Mouse (Mus musculus): ENCODE results near the gene A1bg.
A peak's percentile ranks its signal among the peaks of the same experiment; 100 is the strongest.

The A1bg gene

DNA sequence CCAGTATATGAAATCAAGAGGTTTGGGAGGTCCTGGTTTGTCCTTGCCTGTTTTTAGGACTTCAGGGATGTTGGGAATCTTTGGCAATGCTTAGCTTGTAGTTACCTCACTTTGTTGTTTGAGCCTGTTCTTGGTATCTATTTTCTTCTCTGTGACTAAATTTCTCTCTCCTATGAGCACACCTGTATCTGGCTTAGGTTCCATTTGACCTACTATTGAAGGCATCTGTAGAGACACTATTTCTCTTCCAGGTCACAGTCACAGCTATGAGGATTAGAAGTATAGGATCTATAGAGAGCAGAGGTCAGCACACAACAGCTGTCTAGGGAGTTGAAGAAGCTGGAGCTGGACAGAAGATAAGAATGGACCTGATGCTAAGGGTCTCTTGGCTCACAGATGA, at the start of gene A1bg:
A1bg (minus strand) TSS at position 101 of the 400 bp plus-strand sequence.
- DNase-seq (ENCODE audit: low spot score in 2 of 2): no peak

GRCm38 (mm10) chr15:60968549-60968861, 45.7 kb upstream of the A1bg start:
- DNase-seq (ENCODE audit: low spot score in 2 of 2): no peak

DNA sequence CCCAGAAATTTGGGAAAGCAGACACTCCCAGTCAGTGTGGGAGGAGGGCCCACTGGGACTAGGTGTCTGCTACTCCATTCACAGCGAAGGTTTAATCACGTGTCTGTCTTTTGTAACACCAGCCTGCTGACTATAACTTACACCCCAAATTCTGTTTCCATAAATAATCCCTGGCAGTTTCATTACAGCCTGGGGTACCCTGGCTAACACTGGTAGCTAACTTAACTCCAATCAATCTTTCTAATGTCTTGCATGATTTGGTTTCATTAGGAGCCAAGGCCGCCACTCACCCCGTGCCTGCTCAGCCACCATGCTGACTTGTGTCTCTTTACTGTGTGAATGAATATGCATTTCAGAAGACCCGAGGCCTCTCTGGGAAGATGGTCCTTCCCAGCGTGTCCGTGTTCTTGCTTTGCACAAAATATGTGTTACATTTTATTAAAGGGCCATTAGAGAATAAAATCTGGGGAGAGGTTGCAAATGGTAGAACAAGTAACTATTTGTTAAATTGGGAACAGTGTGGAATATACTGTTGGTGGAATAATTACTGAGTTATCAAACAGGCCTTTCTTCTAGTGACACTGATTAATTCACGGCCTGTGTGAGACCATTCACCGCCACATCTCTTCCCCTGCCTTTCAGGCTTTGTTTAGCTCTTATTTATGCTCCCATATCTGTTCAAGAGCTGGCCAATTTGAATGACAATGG, 45.2 kb upstream of the A1bg start:
- no peak for DNase-seq (ENCODE audit: low spot score in 2 of 2)

DNA sequence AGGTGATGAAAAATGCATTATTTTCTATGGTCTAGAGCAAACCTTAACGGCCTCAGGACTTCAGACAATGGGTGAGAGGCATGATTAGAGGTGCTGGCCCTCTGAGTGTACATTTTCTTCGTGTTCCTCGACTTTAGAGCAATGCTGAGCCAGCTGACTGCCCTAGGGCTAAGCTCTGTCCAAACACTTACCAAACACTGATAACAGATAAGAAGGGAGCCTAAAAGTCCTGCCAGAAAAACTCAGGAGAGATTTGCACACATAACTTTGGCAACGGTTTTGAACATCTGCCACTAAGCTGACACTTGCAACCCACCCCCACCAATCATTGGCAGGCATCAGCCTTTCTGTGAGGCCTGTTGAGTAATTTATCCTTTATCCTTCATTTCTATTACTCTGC, 2.9 kb upstream of the A1bg start:
- no peak for DNase-seq (ENCODE audit: low spot score in 2 of 2)

GRCm38 (mm10) chr15:60903763-60904697, 18.8 kb downstream of the A1bg start:
- DNase-seq (ENCODE audit: low spot score in 2 of 2): no peak

GRCm38 (mm10) chr15:60898187-60898965, 24.4 kb downstream of the A1bg start:
- no peak for DNase-seq (ENCODE audit: low spot score in 2 of 2)

- DNase-seq (ENCODE audit: low spot score in 2 of 2): no peak
Measured at GRCm38 (mm10) chr15:60896040-60896439, 26.8 kb downstream of the A1bg start.

DNA sequence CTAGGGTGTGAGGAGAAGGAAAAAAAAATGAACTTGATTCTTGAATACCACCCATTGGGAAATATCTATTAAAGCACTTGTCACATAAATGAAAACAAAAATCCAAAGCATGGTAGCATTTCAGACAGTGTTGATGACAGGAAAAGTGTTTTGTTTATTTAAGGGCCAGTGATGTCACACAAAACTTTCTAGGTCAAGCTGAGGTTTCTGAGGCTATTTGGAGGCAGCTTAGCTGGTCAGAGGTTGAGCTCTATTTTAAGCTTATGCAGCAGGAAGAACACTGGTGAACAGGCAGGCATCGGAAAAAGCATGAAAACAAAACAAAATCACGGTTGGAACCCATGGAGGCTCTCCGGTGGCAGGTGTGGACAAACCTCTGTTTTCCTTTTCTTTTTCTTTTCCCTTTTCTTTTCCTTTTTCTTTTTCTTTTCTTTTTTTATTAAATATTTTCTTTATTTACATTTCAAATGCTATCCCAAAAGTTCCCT, 29.8 kb downstream of the A1bg start:
- DNase-seq (ENCODE audit: low spot score in 2 of 2): no peak

DNA sequence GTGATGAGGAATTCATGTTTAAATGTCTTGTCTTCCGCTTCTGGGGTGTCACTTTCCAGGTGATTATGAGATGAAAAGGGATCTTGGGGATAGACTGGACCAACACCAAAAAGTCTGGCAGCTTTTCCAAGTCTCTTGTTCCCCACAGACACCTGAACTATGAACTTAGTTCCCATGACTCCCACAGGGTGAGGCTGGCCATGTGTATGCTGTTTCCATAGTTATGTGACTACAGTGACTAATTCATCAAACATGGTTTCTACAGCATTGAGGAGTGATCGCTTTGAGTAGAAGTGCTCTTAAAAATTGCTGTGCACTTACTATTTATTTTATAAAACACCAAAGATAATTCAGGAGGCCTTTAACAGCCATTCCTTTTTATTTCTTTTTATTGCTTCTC, 34.1 kb downstream of the A1bg start:
- no peak for DNase-seq (ENCODE audit: low spot score in 2 of 2)

DNA sequence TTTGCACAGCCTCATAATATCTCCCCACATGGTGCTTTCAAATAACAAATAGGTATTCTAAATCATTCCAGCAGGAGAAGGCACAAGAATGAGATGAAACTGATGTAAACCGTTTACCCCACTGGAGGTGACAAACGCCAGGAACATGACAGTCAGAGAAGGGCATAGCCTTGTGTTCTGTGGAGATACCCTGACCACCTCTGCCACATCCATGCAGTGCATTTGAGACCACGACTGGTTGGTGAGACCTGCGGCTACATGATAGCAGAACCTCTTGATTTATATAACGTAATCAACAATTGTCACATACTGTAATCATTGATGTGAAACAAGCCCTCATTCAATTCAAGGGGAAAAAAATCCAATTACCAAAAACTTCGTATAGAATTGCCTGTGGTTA, 47.1 kb downstream of the A1bg start:
- no peak for DNase-seq (ENCODE audit: low spot score in 2 of 2)

GRCm38 (mm10) chr15:60862417-60862816, 60.4 kb downstream of the A1bg start:
- no peak for DNase-seq (ENCODE audit: low spot score in 2 of 2)

DNA sequence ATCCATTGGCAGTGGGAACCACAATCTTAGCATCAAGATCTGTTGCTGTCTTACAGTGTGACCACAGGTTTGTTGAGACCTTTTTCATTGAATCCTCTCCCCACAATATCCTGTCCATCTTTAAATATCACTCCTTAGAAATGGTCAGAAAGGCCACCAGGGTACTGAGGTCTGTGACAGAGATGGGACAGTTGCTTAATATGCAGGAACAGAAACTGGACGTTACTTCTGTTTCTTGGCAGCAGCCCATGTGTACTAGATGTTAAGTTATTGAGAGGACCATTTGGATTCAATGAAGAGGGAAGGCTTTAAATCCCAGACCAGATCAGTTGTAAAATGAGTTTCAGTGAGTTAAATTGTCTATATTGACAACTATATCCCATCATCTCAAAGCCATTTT, 67.7 kb downstream of the A1bg start:
- no peak for DNase-seq (ENCODE audit: low spot score in 2 of 2)

GRCm38 (mm10) chr15:60854151-60854550, 68.7 kb downstream of the A1bg start:
- no peak for DNase-seq (ENCODE audit: low spot score in 2 of 2)

DNA sequence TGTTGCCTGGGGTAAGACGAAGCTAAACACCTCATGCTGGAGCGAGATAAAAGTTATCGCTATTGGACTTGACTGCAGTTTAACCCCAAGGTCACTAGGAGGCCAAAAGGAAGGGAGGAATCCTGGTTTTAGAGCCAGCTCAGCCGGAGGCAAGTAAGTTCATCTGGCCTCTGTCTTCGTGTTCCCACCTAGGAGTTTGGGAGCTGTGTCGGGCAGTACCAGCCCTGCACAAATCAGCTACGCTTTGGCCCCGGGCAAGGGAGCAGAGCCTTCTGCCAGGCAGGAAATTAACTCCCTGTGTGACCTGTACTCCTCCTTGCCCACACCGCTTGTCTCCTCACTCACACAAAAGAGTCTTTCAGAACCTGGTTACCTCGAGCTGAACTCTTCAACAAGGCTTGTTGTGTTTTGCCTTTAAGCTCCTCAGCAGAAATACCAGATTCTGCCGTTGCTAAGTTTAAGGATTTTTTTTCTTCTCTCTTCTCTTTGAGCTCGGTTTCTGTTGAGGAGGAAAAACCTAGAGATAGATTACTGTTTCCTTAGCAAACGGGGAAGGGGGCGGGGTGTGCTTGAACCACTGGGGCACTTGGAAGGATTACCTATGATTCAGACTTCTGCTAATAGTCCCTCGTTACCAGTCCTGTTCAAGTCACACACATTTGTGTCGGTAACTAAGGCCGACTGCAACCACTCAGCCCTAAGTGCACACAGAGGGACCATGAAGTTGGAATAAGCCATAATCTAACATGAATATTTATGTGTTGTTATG, 69.4 kb downstream of the A1bg start, which contains the start of gene Fam84b:
Fam84b (minus strand) TSS at position 548 of the 769 bp plus-strand sequence.
- DNase-seq (ENCODE audit: low spot score in 2 of 2): no peak

- DNase-seq (ENCODE audit: low spot score in 2 of 2): peak; percentile 20 to 22
Measured at GRCm38 (mm10) chr15:60848630-60849029, 74.2 kb downstream of the A1bg start.
